Mouse (Mus musculus) ES-E14 (cell line): Measurements from ENCODE around the gene Opn4. TPM values are rescaled to one million over a fixed set of nuclear protein-coding genes. Genes with fewer than 3 reads are reported as not detected.
A peak's percentile ranks its signal among the peaks of the same experiment; 100 is the strongest.

Experiments used
- DNase-seq: peaks from one replicate; pipeline ENCODE4 v3.0.0-alpha.2; 2013; ENCODE audit warnings: low read depth, low spot score
- H3K27ac ChIP-seq: 2 replicates; pipeline ENCODE4 v1.5.1; 2012; ENCODE audit warnings: low read depth, mild to moderate bottlenecking, low read length, moderate library complexity, mixed read lengths; ENCODE audit not compliant: poor library complexity, insufficient read depth, severe bottlenecking
- H3K36me3 ChIP-seq: 2 replicates; pipeline ENCODE4 v1.6.1; 2012; ENCODE audit warnings: mild to moderate bottlenecking, low read length, moderate library complexity, mixed read lengths; ENCODE audit not compliant: control insufficient read depth, poor library complexity, insufficient read depth, severe bottlenecking
- H3K4me1 ChIP-seq, 2 experiments: fragments of 150-350 bp in 1 of 2; sonication (generic) in 1 of 2; 2 replicates each; pipeline ENCODE4 v1.6.1; 2012; ENCODE audit warnings: low read length in 2 of 2, mild to moderate bottlenecking in 1 of 2, mixed read lengths in 1 of 2; ENCODE audit not compliant: control insufficient read depth in 2 of 2, insufficient read depth in 2 of 2, poor library complexity in 1 of 2
- H3K4me3 ChIP-seq, 2 experiments: fragments of 150-350 bp in 1 of 2; sonication (generic) in 1 of 2; 2 replicates each; pipeline ENCODE4 v1.5.1; 2012; ENCODE audit warnings: low read length in 2 of 2, low read depth in 1 of 2, mild to moderate bottlenecking in 1 of 2, mixed read lengths in 1 of 2; ENCODE audit not compliant: insufficient read depth in 1 of 2, poor library complexity in 1 of 2, severe bottlenecking in 1 of 2
- H3K9ac ChIP-seq: 2 replicates; pipeline ENCODE4 v1.6.1; 2012; ENCODE audit warnings: low read depth, mild to moderate bottlenecking, low read length, mixed read lengths; ENCODE audit not compliant: poor library complexity, insufficient read depth, severe bottlenecking
- H3K9me3 ChIP-seq: fragments of 150-350 bp; sonication (generic); 2 replicates; pipeline ENCODE4 v1.6.1; 2012; ENCODE audit warnings: low read depth, mild to moderate bottlenecking, low read length; ENCODE audit not compliant: control insufficient read depth, insufficient read depth
- CHD2 ChIP-seq: IDR thresholded peaks from 2 replicates; pipeline ENCODE4 v1.6.1; 2014; ENCODE audit warnings: mild to moderate bottlenecking, low read depth, low read length, inconsistent platforms
- HCFC1 ChIP-seq: IDR thresholded peaks from 2 replicates; pipeline ENCODE4 v1.6.1; 2012; ENCODE audit warnings: low read length, inconsistent platforms, borderline replicate concordance; ENCODE audit not compliant: insufficient read depth
- MAFK ChIP-seq: IDR thresholded peaks from 2 replicates; pipeline ENCODE4 v1.6.1; 2014; ENCODE audit warnings: mild to moderate bottlenecking, low read depth, low read length, inconsistent platforms; ENCODE audit not compliant: insufficient read depth
- ZC3H11A ChIP-seq: IDR thresholded peaks from 2 replicates; pipeline ENCODE4 v1.6.1; 2012; ENCODE audit warnings: low read depth, mild to moderate bottlenecking, inconsistent platforms, low read length, borderline replicate concordance
- ZNF384 ChIP-seq: IDR thresholded peaks from 2 replicates; pipeline ENCODE4 v1.6.1; 2012; ENCODE audit warnings: low read depth, low read length, inconsistent platforms
- in situ Hi-C, 2 experiments: fragments of 600-800 bp; cut with MboI; formaldehyde crosslinking; loops; one replicate each; pipeline ENCODE4 v1.15.1; 2025; ENCODE audit warnings: low sequenced_read_pairs in 2 of 2, inconsistent platforms in 1 of 2; ENCODE audit not compliant: unreplicated experiment in 2 of 2
- total RNA-seq: library from RNA; depleted of rRNA; stranded (reverse); fragments of 300-350 nt; gene quantifications from 2 replicates; pipeline ENCODE4 v1.2.3, GENCODE M21; 2012

The Opn4 gene
- total RNA-seq, 1 experiment: 0.31 TPM

DNA sequence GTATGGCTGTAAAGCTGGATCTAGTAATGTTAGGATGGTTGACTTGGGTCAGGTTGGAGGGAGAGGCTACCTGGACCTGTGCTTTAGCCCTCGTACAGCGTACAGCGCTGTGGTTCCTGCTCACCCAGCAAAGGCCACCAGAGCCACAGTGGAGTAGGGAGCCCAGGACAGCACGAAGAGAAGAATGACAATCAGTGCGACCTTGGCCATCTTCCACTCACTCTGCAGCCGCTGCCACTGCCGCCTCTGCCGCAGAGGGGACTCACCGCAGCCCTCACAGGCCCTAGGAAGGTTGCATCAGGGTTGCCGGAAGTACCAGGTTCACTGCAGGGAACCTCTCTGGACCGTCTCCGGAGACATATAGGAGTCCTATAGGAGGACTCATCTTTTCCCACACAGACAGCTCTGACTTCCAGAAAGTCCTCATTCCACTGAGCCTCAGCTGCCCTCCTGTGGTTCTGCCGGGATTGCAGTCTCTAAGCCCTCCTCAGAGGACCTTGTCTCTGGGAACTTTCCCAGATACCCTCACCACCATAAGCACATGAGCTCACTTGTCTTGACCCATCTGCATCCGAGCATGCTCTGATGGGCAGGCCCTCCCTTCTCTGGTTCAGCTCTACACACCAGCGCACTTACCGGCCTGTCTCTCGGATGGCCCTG lies 4.2 kb downstream of the Opn4 start:
- Histone ChIP-seq H3K4me3 (0 out of 4 replicates have a peak overlapping the region, but pooled peaks of 1 of the 2 experiments have one; percentile 2), H3K9ac (peak overlapping the region; percentile 20; the same call in 1 of the 2 replicates), H3K4me1 (peaks cover 0 to 12% of the 10 kb centered on the region in 2 experiments; a peak in 1 of 4 replicates), H3K27ac (no peak overlapping the region), H3K9me3 (no peaks in the 10 kb centered on the region), H3K36me3 (no peaks in the 10 kb centered on the region)
- DNase-seq: peak; percentile 73
- TF ChIP-seq ZC3H11A (peak; percentile 38; the same call in 1 of the 2 replicates), HCFC1 (no peak)
- in situ Hi-C loops: loop anchor here (25.0 kb wide), 1 partner anchor 508 kb away; the partner anchor contains the start of gene Anxa8 (in 2 of the 2)

DNA sequence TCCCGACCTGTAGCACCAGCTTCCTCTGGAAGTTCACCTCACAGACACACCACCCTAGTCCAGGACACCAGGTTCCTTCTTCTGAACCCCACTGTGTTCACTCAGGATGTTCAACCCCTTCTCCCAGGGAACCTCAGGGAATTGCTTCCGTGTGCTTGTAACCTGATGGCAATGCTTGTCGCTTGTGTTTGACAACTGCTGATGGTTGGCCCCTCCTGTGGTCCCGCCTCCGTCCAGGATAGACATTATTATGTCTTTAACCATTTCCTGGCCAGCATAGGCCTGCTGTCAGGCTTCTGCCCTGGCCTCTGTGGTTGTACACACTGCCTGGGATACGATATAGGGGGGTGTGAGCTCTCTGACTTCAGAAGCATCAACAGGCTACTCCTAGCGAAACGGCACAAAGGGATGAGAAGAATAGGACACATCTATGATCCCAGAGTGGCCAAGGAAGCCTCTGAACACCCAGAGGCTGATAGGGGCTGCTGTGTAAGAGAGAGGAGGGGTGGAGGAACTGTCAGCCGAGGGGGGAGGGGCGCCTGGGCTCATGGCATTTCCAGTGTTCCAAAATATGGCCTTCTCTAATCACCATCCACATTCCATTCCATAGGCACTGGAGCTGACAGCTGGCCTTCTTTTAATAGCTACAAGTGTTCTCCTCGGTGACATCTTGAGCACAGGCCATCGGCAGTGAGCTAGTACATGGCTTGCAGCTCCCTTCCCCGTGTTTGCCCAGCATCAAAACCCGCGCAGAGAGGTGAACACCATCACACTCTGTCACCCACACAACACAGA lies 8.0 kb downstream of the Opn4 start:
- Histone ChIP-seq H3K4me3 (peak overlapping the region in 1 of 2 experiments; percentile 56; a peak in 2 of 4 replicates), H3K9ac (no peak overlapping the region), H3K27ac (no peak overlapping the region), H3K36me3 (no peaks in the 10 kb centered on the region), H3K4me1 (peaks cover 0 to 12% of the 10 kb centered on the region in 2 experiments; a peak in 1 of 4 replicates), H3K9me3 (no peaks in the 10 kb centered on the region)
- TF ChIP-seq HCFC1 (no peak), ZNF384 (no peak), MAFK (no peak), ZC3H11A (no peak), CHD2 (no peak)
- in situ Hi-C loops: loop anchor here (25.0 kb wide), 1 partner anchor 505 kb away; the partner anchor contains the start of gene Anxa8 (in 2 of the 2)
- no peak for DNase-seq

DNA sequence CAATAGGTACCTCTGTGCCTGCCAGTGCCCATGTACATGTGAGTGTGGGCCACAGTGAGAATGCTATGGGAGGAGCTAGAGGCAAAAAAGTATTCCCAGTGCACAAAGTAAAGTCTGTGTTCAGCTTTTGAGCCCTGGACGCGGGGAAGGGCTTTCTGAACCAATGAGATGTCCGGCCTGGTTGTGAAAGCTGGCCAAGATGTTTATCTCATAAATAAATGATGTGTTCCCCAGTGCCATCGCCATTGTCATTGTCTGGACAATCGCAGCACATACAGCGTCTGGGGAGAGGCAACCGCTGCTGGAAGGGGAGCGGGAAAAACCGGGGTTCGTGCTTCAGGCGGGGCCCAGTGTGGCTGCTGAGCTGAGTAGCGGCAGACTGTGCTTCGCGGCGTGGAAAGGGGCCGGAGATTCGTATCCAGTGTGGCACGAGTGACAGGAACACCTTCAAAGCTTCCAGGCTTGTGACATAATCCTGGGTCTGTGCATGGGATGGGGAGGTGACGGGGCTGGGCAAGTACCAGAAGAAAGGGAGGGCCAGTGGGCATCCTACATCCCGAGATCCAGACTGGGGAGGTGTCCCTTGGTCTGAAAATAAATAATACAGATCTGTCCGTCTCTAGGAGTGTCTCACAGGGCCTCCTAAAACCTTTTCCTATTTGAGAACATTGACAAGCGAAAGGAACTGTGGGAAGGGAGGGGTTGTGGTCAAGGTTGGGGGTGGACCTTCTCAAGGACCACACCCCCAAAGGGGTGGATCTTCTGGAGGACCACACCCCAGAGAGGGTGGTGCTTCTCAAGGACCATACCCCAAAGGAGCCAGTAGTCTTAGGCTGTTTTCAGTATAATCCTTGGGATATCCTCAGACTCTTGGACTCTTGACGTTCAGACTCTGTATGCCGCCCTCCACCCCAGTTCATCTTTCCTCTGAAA lies 8.9 kb downstream of the Opn4 start:
- Histone ChIP-seq H3K27ac (no peak overlapping the region), H3K9me3 (no peaks in the 10 kb centered on the region), H3K4me3 (peak overlapping the region; percentile 30 to 56), H3K4me1 (peaks cover 0 to 9% of the 10 kb centered on the region in 2 experiments; a peak in 1 of 4 replicates), H3K9ac (peak overlapping the region; percentile 45), H3K36me3 (no peaks in the 10 kb centered on the region)
- DNase-seq: peak; percentile 63
- TF ChIP-seq MAFK (no peak), HCFC1 (no peak), ZC3H11A (no peak), CHD2 (no peak), ZNF384 (no peak)
- in situ Hi-C loops: loop anchor here (25.0 kb wide), 1 partner anchor 504 kb away; the partner anchor contains the start of gene Anxa8 (in 2 of the 2)

DNA sequence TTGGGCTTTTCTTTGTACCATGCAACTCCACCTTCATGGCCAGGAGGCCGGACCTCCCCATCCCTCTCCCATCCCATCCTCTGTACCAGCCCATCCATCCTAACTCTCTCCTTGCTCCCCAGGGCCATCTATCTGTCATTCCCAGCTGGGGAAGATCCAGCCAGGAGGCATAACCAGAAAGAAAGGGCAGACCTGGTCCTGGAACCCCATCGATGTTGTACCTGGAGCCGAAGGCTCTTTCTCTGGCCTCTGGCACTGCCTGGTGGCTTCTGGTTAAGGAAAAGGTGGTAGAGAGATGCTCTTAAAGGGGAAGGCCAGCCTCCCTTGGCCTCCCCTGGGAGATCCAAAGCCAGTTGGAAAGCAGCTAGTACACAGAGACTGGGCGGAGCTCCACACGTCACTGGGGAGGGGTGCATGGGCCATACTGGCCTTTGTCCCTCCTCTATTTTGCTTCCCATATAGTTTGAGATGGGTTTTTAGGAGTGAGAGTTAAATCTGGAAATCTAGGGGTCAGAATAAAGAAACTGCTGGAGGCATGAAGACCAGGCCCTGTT lies 9.8 kb downstream of the Opn4 start:
- TF ChIP-seq ZNF384 (no peak), ZC3H11A (no peak), MAFK (no peak), CHD2 (no peak), HCFC1 (no peak)
- Histone ChIP-seq H3K27ac (no peak overlapping the region), H3K4me3 (no peak overlapping the region), H3K4me1 (peaks cover 0 to 2% of the 10 kb centered on the region in 2 experiments; a peak in 1 of 4 replicates), H3K9ac (no peak overlapping the region), H3K36me3 (no peaks in the 10 kb centered on the region), H3K9me3 (no peaks in the 10 kb centered on the region)
- in situ Hi-C loops: loop anchor here (25.0 kb wide), 1 partner anchor 503 kb away; the partner anchor contains the start of gene Anxa8 (in 2 of the 2)
- no peak for DNase-seq
